Mouse (Mus musculus): ENCODE measurements around the gene Map3k13.

The Map3k13 gene

DNA sequence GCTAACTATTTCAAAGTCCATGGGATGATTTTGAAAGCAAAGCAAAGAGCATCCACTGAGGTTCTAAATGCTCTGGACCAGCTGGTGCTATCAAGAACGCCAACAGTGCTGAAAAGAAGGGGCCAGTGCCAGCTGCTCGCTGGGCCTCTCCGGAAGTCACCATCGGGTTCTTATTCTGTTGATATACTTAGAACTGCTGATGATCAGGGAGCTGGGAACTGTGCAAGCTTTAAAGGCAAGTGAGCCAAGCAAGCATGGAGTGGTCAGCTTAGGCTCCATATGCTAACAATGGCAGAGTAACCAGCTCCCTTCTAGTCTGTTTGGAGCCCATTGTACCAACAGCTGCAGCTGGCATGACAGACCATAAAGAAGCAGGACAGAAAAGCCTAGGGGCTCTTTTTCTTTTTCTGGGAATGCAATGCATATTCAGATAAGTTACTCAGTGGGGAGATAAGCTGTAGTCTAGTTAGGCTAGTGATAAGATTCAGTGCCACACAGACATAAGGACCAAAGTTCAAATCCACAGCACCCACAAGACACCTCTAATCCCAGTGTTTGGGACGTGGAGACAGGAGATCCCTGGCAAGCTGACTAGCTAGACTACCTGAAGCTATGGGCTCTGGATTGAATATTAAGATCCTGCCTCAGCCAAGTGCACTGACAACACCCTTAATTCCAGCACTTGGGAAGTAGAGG is 60.6 kb downstream of the Map3k13 start:
- peak; percentile 40 for DNase-seq

DNA sequence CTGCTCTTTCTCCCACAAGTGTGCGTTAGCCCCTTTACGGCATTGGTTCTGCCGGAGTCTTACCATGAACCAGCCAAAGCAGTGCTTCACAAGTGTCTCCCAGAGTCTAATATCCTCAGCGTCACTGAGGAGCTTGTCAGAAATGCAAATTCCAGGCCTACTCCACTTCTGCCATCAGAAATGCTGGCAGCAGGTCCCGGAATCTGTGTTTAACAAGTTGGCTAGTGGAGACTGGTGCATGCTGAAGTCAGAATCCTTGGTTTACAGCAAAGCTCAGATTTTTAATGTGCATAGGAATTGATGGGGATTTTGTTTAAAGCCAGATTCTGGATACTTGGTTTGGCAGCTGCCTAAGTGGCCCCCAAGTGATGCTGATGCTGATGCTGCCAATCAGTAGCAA is 62.0 kb downstream of the Map3k13 start:
- peak; percentile 74 for DNase-seq

DNA sequence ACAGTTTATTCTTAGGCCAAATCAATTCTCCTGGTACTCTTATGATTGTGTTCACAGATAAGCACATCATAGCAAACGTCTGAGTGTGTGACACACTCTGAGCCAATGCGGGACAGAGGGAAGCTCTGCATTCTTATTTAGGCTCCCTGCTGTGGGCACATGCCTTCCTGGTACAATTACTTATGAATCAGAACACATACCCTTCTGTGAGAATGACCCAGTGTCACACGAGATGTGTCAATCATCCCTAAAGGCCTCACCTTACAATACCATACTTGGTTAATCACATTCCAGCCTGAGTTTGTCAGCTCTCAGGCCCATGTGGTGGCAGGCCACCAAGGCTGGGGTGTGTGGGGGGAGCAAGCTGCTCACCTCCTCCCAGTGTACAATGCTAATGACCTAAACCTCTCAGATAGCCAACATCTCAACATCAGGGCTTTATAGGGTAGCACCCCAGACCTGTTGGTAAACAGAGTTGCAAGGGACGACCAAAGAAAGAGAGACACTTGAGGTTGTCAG is 63.0 kb downstream of the Map3k13 start:
- peak; percentile 73 for DNase-seq

DNA sequence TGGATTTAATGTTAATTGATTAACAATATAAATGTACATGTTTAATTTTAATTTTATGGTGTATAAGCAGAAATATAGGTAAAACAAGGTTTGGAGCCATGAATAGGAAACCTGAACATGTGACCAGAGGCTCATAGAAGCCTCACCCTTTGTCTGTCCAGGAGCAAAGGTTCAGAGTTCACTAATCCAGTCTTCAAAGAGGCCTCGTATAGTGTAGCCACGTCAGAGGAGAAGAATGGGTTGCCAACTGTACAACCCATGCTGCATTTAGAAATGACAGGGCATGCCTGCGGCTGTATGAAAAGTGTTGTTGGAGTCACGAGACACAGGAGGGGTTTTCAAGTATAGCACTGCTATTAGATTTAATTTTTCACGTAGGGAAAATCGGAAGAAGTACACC is 64.0 kb downstream of the Map3k13 start:
- no peak for DNase-seq

DNA sequence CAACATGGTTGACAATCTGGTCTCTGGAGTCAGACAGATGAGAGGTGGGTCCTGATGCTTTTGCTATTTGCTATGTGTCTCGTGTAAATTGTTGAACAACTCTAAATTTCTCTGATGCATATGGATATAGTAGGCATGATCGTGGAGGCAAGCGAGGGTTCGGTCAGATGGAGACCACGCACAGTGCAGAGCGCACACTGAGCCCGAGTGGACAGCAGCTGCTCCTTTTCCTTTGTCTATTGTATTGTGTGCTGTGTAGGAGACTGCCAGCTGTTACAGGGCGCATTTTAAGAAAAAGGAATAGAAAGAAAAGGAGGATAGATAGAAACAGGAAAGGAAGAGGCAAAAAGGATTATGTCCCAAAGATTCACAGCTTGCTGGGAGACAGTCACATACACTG is 64.7 kb downstream of the Map3k13 start:
- DNase-seq = no peak

DNA sequence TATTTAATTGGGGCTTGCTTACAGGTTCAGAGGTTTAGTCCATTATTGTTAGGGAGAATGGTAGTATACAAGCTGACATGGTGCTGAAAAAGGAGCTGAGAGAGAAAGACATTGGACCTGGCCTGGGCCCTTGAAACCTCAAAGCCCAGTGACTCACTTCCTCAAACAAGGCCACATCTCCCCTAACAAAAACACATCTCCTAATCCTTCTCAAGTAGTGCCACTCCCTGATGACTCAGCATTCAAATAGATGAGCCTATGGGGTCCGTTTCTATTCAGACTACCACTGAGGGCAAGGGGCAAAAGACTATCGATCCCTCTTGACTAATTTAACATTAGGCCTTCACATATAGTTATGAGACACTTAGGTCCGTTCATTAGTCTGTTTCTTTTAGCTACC is 68.3 kb downstream of the Map3k13 start:
- no peak for DNase-seq

DNA sequence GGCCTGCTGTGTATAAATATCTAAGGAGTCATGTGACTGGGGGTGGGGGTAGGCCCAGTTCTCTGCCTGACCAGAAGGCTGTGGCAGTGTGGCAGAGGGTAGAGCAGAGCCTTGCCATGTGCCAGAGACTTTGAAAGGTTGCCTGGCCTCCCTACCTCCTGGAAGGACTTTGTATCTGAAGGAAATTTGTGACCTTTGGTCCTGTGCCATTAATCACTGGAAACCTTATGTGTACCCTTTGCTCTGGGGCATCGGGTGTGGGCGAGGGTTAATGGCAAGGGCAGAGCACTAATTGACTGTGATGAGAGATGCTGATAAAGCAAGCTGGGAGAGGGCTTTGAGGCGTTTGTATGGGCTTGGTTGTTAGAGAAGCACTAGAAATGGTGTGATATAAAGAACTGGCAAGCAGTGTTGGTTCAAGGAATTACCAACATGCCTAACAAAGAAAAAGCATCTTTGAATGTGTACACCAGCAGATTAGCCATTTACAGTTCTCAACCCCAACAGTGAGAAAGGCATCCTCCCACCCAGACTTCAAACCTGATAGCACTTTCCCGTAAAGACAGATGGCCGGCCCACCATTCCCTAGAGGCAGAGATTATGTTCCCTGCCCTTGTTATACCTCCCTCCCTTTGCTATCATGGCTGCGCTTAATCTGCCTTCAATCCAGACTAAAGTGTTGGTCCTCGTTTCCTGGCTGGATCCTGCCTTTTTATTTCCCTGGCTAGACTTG is 71.3 kb downstream of the Map3k13 start:
- no peak for DNase-seq

DNA sequence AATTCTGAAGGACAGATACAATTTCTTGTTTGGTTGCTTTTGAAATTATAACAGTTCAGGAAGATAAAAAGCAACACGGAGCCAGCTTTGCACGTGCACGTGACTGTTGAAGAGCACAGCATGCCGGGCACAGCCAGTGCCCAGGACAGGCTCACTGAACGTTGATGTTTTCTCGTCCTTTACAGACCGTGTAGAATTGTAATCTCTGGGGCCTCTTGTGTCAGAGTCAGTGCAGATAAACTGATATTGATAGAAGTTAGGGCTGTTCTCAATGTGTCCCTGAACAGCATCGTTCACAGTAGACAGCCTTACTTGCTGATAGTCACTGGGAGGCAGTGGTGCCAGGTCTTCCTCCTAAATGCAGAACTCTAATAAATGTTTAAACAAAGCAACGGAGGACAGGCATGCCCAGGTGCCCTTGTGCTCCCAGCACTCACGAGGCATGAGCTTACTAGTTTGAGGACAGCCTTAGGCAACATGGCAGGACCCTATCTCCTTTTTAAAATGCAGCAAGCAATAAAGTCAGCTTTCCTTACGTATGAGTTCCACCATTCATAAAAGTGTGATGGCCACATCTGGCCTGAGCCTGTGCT is 71.9 kb downstream of the Map3k13 start:
- no peak for DNase-seq

DNA sequence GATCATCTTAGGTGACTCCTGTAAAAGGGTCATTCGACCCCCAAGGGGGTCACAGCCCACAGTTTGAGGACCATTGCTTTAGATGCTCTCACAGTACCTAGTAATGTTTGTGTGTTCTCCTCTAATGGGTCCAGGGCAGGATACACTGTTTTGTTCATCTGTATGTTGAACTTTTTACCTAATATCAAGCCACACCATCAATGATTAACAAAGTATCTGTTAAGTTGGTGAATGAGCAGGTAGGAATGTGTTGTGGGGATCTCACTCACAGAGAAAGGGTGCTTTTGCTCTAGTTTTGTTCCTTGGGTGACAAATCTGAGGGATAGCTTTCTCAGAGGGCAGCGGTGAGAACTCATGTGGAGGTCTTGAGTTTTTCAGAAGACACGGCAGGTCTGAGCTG is 73.6 kb downstream of the Map3k13 start:
- no peak for DNase-seq

DNA sequence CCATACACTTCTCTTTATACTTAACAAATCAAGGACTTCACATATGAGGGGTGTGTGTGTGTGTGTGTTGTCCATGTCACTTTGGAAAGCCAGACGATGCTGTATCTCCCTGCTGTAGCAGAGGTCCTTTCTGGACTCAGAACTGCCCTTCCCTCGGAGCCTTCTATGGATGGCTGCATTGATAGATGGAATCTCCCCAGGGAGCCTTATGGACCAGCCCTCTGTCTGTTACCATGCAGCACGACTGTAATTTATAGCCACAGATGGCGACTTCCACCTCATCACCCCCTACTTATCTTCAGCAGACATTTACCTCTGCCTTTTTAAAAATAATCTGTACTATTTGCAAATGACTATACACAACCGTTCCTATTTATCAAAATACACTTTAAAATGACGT is 74.5 kb downstream of the Map3k13 start:
- no peak for DNase-seq

DNA sequence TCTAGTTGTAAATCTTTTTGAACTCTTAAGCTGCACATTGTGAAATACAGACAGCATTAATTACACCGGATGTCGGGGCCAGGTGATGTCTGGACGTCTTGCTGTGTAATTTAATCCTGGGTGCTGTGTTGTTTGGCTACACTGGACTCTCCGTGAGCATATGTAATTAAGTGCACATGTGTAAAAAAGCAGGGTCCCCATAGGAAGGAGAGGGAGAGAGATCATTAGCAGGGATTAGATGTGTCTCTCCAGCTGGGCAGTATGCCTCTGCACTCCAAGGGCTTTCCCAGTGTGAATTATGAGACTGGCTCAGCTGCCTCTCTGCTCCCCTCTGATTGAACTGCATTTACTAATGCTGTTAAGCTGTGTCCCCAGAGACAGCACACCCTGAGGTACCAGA is 75.7 kb downstream of the Map3k13 start:
- no peak for DNase-seq

DNA sequence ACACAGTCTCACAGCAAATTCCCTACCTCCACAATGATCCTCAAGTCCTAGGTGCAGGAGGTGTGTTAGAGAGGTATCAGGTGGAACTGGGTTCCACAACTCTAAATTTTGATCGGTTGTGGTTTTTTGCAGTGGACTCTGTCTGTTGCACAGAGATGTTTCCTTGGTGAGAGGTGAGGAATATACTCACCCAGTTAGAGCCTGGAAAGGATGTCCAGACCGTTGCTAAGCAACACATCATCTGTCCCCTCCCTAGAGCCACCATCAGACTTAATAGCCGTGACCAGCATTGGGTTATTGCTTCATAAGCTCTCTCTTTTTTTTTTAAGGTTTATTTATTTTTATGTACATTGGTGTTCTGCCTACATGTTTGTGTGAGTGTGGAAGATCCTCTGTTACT is 83.6 kb downstream of the Map3k13 start:
- DNase-seq = peak; percentile 17

DNA sequence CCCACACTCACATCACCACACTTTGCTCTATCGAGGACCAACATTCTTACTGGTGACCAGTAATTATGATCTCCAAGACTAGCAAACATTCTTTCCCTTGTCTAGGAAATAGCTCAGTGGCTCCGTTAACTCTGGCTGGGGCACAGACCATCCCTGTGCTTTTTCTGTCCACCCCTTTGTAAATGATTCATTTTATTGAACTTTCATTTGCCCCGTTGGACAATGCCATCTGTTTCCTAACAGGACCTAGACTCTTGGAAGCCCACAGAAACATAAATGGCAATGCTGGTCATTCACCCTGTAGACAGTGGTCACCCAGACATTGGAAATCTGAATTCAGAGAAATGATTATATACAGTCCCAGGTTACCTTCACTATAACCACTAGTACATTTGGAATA is 84.7 kb downstream of the Map3k13 start:
- DNase-seq = no peak

DNA sequence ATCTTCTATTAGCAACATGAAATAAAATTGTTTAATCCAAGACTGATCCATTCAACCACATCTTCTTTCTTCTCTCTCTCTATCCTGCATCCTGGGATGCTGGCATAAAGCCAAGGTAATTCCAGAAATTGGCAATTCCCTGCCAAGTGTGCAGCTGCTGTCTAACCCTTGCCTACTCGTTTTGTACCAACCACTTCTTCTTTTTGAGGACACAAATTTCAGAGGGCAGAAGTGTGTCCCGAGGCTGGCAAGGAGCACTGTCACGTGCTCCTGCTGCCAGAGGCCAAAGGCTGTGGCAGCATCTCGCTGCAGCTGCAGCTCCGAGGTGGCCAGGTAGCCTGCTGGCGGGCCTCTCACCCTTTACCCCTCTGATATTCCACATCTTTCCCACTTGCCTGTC is 87.0 kb downstream of the Map3k13 start:
- DNase-seq = peak; percentile 52

DNA sequence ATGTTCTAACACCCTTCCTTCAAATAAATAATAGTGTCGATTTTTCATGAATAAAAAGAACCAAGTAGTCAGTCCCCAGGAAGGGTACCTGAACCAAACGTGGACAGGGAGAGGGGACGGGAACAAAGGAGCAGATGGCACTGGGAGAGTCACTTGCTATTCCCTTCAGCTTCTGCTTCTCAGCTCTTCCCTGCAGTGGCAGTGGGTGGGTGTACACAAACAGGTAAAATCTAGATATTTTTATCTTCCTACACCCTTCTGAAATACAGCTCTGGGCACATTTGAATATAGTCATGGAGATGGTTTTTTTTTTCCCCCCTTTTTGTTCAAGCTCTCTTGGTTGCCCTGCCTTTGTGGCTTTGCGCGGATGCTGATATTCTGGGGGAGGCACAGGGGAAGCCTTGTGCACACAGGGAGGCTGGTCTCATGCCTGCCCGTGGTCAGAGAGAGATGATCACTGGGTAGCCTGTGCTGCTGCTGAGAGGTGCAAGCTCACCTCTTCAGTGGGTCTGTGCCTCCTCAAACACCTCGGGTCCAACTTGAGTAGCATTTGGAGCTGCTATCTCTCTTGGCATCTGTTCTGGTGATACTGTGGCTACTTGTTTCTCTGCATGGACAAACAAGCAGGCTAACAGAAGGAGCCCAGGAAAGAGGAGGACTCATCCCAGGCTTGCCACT is 87.6 kb downstream of the Map3k13 start:
- DNase-seq = peak; percentile 64

DNA sequence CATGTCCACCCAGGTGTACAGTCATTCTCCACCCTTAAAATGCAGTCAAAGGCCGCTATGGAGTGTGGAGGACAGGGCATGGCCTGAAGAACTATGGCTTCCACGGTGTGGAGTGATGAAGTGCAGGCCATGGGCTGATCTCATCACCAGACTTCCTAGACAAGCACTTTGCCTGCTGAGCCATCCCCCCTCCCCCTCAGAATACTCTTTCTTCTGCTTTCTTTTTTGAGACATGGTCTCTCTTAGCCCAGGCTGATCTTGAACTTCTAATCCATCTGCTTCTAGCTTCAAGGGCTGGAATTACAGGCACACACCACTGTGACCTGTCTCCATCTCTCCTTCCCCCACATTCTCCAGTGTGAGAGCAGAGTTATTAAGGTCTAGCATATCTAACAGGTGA is 93.5 kb downstream of the Map3k13 start:
- DNase-seq = peak; percentile 48

DNA sequence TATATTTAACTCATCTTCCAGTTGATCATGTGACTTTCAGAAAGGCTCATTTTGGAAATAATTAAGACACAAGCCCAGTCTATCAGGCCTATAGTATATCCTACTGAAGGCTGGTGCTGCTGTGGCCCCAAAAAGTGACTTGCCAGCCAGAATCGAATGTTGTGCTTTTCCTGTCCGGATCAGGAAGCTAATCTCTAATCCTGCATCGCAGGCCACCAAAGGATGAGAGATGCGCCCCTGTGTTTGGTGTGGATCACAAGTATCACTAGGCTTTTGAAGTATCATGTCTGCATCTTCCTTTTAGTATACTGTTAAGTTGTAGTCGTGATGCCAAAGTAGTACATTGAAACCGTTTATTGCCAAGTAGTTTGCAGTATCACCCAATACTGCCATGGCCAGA is 99.7 kb downstream of the Map3k13 start:
- DNase-seq = peak; percentile 53

DNA sequence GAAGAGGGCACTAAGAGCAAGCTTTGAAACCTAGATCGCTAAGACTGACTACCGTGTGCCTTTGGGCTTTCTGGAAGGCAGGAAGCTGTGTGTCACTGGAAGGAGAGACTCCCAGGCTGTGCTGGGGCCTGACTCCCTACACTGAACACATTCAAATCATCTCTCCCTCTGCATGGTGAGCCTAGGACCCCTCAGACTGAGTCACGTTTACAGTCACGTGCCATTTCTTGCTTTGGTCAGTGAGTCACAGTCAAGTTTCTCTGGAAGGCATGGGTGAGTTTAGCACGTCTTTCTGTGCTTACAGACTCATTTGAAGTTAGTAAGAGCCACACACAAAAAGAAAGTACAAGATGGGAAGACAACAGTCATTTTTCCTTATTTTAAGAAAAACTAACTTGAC is 107.1 kb downstream of the Map3k13 start:
- peak; percentile 62 for DNase-seq

DNA sequence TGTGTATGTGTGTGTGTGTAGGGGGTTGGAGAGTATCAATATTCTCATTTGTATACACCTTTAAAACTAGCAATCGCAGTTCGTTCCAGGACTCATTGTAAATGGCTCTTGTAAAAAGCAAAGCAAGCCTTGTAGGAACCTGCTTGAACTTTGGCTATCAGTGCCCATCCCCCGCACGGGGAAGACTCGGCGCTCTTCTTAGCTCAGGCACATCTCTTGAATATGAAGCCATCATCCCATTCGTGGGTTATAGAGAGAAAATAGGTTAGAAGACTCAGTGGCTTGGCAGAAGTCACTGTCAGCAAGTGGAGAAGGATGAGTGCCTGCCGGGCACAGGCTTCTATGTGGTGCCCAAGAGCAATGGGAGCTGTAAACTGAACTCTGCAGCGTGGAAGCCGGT is 110.5 kb downstream of the Map3k13 start:
- peak; percentile 57 for DNase-seq

DNA sequence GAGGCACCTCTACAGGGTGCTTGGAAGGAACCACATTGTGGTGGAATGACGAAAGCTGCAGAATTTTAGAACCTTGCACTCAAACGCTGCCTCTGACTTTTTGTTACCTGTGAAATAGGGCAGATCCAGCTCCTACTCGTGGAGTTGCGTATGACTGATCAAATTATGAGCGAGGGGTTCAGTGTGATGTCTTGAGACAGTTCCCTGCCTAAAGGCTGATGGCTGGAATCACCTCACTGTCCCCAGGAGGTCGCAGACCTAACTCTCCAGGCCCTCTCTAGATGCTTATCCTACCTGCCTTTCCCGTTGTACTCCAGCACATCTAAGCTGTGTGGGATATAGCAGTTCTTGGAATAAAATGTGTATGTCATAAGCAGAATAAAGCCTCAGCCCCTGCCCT is 111.8 kb downstream of the Map3k13 start:
- peak; percentile 80 for DNase-seq

DNA sequence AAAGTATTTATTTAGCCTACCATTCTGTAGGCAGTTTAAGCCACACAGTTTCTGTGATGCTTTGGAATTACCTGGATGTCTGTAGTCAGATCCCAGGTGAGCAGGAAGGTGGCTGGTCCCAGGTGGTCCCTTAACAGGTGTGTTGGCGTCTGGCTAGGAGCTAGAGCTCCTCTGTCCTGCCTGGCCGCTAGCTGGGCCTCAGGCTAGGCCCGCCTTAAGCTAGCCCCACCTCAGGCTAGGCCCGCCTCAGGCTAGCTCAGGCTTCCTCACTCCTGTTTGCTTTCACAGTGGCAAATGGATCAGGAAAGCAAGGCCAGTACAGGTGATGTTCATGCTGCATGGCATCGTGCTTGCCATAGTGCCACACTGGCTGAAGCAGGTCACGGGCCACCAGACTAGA is 112.8 kb downstream of the Map3k13 start:
- DNase-seq = peak; percentile 59

DNA sequence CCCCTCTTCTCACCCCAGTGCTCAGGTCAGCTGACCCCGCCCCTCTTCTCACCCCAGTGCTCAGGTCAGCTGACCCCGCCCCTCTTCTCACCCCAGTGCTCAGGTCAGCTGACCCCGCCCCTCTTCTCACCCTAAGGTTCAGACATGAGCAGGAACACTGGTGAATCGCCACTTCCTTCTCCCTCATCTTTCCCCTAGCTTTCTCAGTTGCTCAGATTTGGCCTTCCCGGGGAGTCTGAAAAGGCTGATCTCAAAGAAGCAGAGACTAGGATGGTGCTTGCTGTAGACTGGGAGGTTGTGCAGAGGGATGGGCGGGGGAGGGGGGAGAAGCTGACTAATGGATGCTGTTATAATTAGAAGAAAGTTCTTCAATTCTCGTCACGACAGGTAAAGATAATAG is 114.8 kb downstream of the Map3k13 start:
- DNase-seq = peak; percentile 55

DNA sequence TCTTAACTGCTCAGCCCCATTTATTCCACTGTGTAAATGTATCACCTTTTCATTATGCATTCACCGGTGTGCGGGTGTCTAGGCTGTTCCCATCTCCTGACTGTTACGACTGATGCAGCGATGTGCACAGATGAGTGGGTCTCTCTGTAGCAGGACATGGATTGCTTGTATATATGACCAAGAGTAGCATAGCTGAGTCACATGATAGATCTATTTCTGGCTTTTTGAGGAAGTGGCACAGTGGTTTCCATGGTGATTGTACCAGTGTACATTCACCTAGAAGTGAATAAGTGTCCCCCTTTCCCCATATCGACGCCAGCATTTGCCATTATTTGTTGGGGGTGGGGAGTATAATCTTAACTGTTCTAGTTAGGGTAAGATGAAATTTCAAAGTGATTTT is 119.2 kb downstream of the Map3k13 start:
- DNase-seq = no peak

DNA sequence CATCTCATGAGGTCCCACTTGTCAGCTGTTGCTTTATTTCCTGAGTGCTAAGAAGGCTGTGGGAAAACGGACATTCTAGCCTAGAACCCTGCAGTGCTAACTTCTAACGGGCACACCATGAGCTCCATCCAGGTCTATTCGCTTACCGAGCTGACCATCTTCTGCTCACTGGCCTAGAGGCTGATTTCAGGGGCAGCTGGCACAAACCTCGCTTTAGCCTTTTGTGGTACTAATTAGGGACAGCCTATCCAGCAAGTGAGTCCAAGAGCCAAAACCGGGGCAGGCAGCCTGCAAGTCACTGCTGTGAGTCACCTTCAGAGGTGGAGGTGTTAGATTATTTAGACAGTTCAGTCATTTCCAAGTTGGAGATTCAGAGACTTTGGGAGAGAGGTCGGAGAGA is 122.5 kb downstream of the Map3k13 start:
- no peak for DNase-seq

Data from heart, adult 11 months (tissue).